Mouse (Mus musculus): ENCODE results near the gene Pde8b.

Gene Pde8b

DNA sequence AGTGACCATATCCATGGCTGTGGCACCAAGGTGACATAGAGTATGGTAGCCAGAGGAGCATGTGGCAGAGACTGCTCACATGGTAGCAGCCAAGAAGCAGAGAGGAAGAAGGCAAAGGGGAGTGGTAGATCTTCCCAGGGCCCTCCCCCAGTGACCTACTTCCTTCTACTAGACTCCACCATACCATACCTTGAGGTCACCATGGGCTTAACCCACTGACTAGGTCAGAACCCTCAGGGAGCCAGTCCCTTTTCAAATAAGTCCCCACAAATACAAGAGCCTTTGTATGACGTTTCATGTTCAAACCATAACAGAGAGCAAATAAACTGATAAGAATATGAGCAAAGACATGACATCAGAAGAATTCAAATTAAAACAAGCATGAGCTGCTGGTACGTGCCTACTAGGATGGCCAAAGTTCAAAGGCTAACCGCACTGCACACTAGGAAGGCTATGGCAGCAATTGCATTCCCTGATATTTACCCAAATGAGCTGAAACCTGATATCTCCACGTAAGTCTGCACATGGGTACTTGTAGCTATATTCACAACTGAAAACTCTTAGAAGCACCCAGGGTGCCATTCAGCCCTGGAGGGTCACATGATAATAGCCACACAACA is 109.6 kb downstream of the Pde8b start:
- in situ Hi-C loops (cut with MboI), result no loop called here

- in situ Hi-C loops (cut with MboI), result no loop called here
Observed at GRCm38 (mm10) chr13:95135326-95136150, 114.6 kb downstream of the Pde8b start.

DNA sequence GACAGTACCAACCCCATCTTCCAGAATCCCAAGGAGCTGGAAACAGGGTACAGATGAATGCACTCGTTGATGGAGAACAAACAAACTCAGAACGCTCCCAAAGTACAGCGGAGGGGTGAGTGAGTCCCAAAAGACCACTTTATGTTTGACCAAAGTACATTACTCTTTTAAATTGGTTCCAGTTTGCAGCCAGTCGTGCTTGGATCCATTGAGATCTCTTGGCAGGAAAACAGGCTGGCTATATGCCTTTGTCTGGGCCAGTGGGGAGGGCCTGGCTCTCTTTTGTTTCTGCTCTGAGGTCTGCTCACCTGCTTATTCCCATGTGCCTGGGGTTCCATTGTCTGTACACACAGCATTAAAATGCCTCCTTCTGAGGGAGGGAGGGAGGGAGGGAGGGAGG is 118.3 kb downstream of the Pde8b start:
- in situ Hi-C loops (cut with MboI), result no loop called here

- in situ Hi-C loops (cut with MboI), result no loop called here
Observed at GRCm38 (mm10) chr13:95131041-95131440, 119.1 kb downstream of the Pde8b start.

GRCm38 (mm10) chr13:95127288-95127687 is 122.8 kb downstream of the Pde8b start:
- in situ Hi-C loops (cut with MboI), result no loop called here

GRCm38 (mm10) chr13:95126801-95127200 is 123.3 kb downstream of the Pde8b start:
- in situ Hi-C loops (cut with MboI), result no loop called here

- in situ Hi-C loops (cut with MboI), result no loop called here
Observed at GRCm38 (mm10) chr13:95125546-95126215, 124.5 kb downstream of the Pde8b start.

- in situ Hi-C loops (cut with MboI), result no loop called here
Observed at GRCm38 (mm10) chr13:95120570-95120969, 129.6 kb downstream of the Pde8b start.

DNA sequence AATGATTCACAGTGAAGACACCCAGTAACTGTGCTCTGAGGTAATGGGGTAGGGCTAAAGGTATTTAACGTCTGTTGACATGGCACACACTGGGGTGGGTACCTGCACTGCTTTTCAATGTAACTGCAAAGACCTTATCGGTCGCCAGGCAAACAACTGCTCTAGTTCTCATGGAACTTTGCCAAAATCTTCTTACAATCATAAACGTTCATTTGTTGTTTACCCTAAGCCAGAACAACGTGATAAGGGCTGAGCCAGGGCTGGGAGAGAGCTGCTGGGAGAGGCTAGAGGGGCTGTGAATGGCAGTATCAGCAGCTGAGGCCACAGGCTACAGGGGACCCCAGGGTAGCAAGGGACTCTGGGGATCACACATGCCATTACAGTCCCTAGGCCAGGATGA is 136.4 kb downstream of the Pde8b start:
- in situ Hi-C loops (cut with MboI), result no loop called here

GRCm38 (mm10) chr13:95109555-95109954 is 140.6 kb downstream of the Pde8b start:
- in situ Hi-C loops (cut with MboI), result no loop called here

GRCm38 (mm10) chr13:95108035-95108434 is 142.1 kb downstream of the Pde8b start:
- in situ Hi-C loops (cut with MboI), result no loop called here

- in situ Hi-C loops (cut with MboI), result no loop called here
Observed at GRCm38 (mm10) chr13:95104865-95105264, 145.3 kb downstream of the Pde8b start.

DNA sequence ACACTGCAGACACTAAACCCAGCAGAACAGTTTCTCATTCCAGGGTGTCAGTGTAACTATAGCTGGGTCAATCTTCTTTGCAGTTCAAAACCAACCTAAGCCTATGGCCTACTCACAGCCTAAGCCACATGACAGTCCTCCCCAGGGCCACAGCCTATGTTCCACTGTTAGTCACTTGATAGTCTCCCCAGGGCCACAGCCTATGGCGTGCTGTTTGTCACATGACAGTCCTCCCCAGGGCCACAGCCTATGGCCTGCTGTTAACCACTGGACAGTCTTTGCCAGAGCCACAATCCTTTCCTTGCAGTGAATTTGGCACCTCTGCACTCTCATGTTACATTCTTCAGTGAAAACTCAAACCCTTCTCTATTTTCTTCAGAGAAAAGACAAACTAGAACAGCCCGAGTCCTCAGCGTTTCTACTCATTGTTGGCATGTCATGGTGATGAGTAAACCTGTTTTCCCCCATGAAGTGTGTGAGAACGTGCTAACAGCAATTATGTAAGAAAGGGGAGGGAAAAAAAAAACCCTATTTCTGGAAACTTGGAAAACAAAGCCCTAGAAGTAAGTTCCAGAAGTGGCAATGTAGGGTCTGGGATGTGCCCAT is 147.0 kb downstream of the Pde8b start:
- in situ Hi-C loops (cut with MboI), result no loop called here

DNA sequence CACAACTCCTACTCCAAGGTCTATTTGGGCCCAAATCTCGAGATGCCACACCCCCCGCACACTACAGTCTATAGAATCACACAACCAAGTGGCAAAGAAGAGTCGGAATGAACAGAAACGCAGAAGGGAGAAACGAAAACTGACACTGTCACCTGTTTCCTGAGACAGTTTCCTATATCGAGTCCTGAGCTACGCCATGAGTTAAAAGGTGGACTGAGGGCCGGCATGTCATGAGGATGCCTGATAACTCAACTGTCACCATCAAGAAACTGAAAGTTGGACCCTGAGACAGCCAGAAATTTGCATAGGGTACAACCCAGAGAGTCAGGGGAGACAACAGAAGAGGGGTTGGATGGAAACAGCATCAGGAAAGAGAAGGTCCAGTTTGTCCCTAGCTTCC is 148.8 kb downstream of the Pde8b start:
- in situ Hi-C loops (cut with MboI), result no loop called here

DNA sequence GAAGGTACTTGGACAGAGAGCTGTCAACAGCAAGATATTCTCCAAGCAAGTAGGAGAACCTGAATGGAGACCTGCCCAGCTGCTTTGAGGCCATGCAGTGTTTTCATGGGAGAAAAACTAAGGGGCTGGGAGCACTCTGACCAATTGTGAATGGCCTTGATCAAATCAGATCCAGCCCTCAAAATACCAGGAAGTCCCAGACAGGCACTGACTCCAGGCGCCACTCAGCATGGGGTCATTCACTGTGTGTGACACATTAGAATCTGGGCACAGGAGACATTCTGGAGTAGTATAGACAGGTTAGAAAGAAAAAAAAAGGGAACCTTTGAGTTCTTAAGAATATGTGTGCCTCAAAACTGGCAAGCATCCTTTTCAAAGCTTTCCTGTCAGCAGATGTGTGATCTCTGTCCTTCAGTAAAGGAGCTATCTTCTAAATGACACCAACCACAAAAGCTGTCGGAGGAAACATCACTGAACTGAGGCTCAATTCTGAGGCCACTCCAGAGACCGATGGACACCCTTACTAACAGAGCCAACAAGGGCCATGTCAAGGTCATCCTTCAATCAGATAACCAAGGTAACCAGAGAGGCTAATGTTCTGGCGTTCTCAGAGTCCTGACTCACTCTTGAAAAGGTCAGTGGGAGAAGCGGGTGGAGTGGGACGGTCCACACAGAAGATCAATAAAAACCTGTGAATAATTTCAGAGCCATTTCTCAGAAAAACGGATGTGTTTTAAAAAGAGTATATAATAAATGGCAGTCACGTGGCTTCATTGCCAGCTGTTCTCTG is 151.0 kb downstream of the Pde8b start:
- in situ Hi-C loops (cut with MboI), result no loop called here

- in situ Hi-C loops (cut with MboI), result no loop called here
Observed at GRCm38 (mm10) chr13:95096646-95097045, 153.5 kb downstream of the Pde8b start.

DNA sequence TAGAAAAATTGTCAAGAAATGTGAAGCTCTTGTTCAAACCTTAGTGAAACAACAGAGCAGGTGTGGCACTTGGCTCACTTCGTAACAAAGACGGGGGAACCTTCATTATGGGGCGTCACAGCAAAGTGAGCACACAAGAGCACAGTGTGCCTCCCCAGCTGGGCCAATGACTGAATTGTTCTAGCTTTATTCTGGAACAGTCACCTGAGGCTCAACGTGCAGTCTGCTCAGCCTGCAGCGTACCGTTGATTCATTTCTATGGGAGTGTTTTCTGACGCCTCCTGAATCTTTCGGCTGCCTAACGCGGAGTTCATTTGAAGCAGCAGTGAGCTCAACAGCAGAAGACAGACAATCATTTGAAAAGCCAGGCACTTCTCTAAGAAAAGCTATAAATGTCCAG is 154.3 kb downstream of the Pde8b start:
- in situ Hi-C loops (cut with MboI), result no loop called here

- in situ Hi-C loops (cut with MboI), result no loop called here
Observed at GRCm38 (mm10) chr13:95091546-95092445, 158.3 kb downstream of the Pde8b start.

- in situ Hi-C loops (cut with MboI), result no loop called here
Observed at GRCm38 (mm10) chr13:95087358-95087787, 162.8 kb downstream of the Pde8b start.

GRCm38 (mm10) chr13:95086033-95086432 is 164.1 kb downstream of the Pde8b start:
- in situ Hi-C loops (cut with MboI), result no loop called here

GRCm38 (mm10) chr13:95082611-95083010 is 167.5 kb downstream of the Pde8b start:
- in situ Hi-C loops (cut with MboI), result no loop called here

Data from mature B cell (primary cell).